Mouse (Mus musculus): ENCODE results near the gene Fancm.
A peak's percentile ranks its signal among the peaks of the same experiment; 100 is the strongest.

- TF ChIP-seq CTCF (IDR thresholded peaks at IDR 0.05; ENCODE audit: control insufficient read depth, insufficient read depth, insufficient replicate concordance, low read depth, low read length), result no peak
- peak; percentile 84 for TF ChIP-seq POLR2A (IDR thresholded peaks at IDR 0.05; ENCODE audit: control insufficient read depth, low read depth, low read length)
These were observed 1.7 kb upstream of the Fancm start, which contains the start of gene Fkbp3 for GRCm38 (mm10) chr12:65073611-65074178.

All from testis, adult 2 months (tissue).